Mouse (Mus musculus) heart, embryonic 14.5 days (tissue): ENCODE measurements at regions not wholly inside any gene's neighbourhood (a gene's known extent, or its start where the extent isn't known, plus 50 kb on each side); places are given as distances from the start of the nearest gene placed in this dataset.
"Not testable (repeated sequence)": the region's sequence is repeated elsewhere in the genome, so short reads cannot be mapped to it uniquely, and the experiment has no call there.

Experiments
- ATAC-seq: fragments of 200-750 bp; cut with Nextera tagmentation; 2 replicates; pipeline ENCODE4 v1.8.0; 2017; ENCODE audit warnings: low read depth, moderate TSS enrichment; ENCODE audit not compliant: insufficient number of reproducible peaks, insufficient read depth, low FRiP score
- H3K27ac ChIP-seq, 2 experiments: fragments of 200-500 bp in 1 of 2; fragments of 300-500 bp in 1 of 2; sonication (generic) in 1 of 2; replicated peaks in 1 of 2; 2 replicates each; pipeline ENCODE4 v1.5.1; 2012 to 2014; ENCODE audit warnings: low read depth in 2 of 2, low read length in 2 of 2, control low read depth in 1 of 2, mild to moderate bottlenecking in 1 of 2, mixed read lengths in 1 of 2; ENCODE audit not compliant: control insufficient read depth in 1 of 2, insufficient read depth in 1 of 2
- H3K27me3 ChIP-seq: fragments of 300-500 bp; sonication (generic); 2 replicates; pipeline ENCODE4 v1.6.1; 2014; ENCODE audit warnings: mild to moderate bottlenecking, low read length, control low read depth; ENCODE audit not compliant: control insufficient read depth, insufficient read depth
- H3K36me3 ChIP-seq: fragments of 300-500 bp; sonication (generic); 2 replicates; pipeline ENCODE4 v1.6.1; 2014; ENCODE audit warnings: mild to moderate bottlenecking, control low read depth, low read length, mixed read lengths; ENCODE audit not compliant: control insufficient read depth, insufficient read depth
- H3K4me1 ChIP-seq, 2 experiments: fragments of 200-500 bp in 1 of 2; fragments of 300-500 bp in 1 of 2; sonication (generic) in 1 of 2; 2 replicates each; pipeline ENCODE4 v1.6.1; 2012 to 2014; ENCODE audit warnings: low read length in 2 of 2, control low read depth in 1 of 2, mixed read lengths in 1 of 2; ENCODE audit not compliant: control insufficient read depth in 2 of 2, insufficient read depth in 2 of 2
- H3K4me2 ChIP-seq: fragments of 300-500 bp; sonication (generic); 2 replicates; pipeline ENCODE4 v1.6.1; 2014; ENCODE audit warnings: mild to moderate bottlenecking, low read length
- H3K4me3 ChIP-seq, 2 experiments: fragments of 200-500 bp in 1 of 2; fragments of 300-500 bp in 1 of 2; sonication (generic) in 1 of 2; 2 replicates each; pipeline ENCODE4 v1.5.1; 2012 to 2014; ENCODE audit warnings: low read length in 2 of 2, mild to moderate bottlenecking in 2 of 2, control low read depth in 1 of 2, low read depth in 1 of 2, moderate library complexity in 1 of 2; ENCODE audit not compliant: control insufficient read depth in 1 of 2, insufficient read depth in 1 of 2
- H3K9ac ChIP-seq: fragments of 300-500 bp; sonication (generic); 2 replicates; pipeline ENCODE4 v1.6.1; 2014; ENCODE audit warnings: mild to moderate bottlenecking, low read length
- H3K9me3 ChIP-seq: fragments of 300-500 bp; sonication (generic); 2 replicates; pipeline ENCODE4 v1.6.1; 2016; ENCODE audit warnings: low read length, control low read depth; ENCODE audit not compliant: control insufficient read depth
- WGBS: fragments of 180-500 bp; shearing (Covaris S2); extraction: QIAGEN DNeasy Blood & Tissue Kit; methylation state at CpG from one replicate; pipeline ENCODE4 v1.1.7; 2014; 5-methylcytosine and 5-hydroxymethylcytosine counted together

GRCm38 (mm10) chr16:12700088-12700487 is 409.4 kb upstream of the Ercc4 start:
- Histone ChIP-seq H3K4me2 (no peak overlapping the region), H3K4me3 (no peak overlapping the region), H3K27me3 (no peaks in the 10 kb centered on the region), H3K4me1 (peaks cover 5 to 6% of the 10 kb centered on the region in 2 experiments; a peak in 3 of 4 replicates), H3K9me3 (no peaks in the 10 kb centered on the region), H3K27ac (no peak overlapping the region), H3K9ac (no peak overlapping the region), H3K36me3 (no peaks in the 10 kb centered on the region)
- WGBS = 94% methylated on average over 10 of the region's 10 CpGs
- ATAC-seq = no peak

DNA sequence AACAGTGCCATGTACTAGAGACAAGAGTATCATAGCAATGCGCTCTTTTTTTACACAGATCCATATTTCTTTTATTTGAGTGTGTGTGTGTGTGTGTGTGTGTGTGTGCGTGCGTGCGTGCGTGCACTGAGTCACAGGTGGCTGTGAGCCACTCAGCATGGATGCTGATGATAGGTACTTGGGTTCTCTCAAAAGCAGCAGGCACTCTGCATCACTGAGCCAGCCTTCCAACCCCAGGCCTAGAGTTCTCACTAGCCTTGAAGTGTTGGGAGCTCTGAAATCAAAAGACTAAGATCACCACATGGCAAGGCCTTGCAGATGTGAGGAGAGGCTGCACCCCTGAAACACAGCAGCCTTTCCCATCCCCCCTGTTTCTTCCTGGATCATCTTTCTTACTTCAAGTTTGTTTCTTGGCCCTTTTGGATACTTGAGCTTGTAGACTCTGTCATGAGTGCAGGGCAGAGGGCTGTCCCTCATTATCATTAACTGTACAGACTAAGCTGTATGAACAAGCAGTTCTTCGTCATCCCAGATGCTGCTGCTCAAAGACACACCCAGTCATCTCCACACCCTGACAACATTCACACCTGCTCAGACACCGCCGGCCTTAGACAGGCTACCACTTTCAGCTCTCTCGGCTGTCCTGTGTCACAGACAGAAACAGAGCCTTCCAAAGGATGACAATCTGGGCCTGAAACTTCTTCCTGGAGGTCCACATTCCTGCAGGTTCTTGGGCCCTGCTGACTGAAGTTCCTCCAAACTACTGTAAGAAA is 405.5 kb upstream of the Ercc4 start:
- Histone ChIP-seq H3K4me2 (no peak overlapping the region), H3K27me3 (no peaks in the 10 kb centered on the region), H3K27ac (no peak overlapping the region), H3K4me1 (no peaks in the 10 kb centered on the region), H3K9ac (no peak overlapping the region), H3K36me3 (no peaks in the 10 kb centered on the region), H3K9me3 (no peaks in the 10 kb centered on the region), H3K4me3 (no peak overlapping the region)
- whole genome bisulfite sequencing = 79% methylated on average over 9 of the region's 9 CpGs
- ATAC-seq = no peak

- no peak for ATAC-seq
- no peaks in the 10 kb centered on the region for H3K27me3 ChIP-seq
- H3K4me2 ChIP-seq = no peak overlapping the region
- H3K4me1 ChIP-seq = no peaks in the 10 kb centered on the region
- H3K36me3 ChIP-seq = no peaks in the 10 kb centered on the region
- no peak overlapping the region for H3K4me3 ChIP-seq
- H3K9ac ChIP-seq = no peak overlapping the region
- no peaks in the 10 kb centered on the region for H3K9me3 ChIP-seq
- no peak overlapping the region for H3K27ac ChIP-seq
Measured at GRCm38 (mm10) chr16:12706907-12707306, 402.6 kb upstream of the Ercc4 start.

DNA sequence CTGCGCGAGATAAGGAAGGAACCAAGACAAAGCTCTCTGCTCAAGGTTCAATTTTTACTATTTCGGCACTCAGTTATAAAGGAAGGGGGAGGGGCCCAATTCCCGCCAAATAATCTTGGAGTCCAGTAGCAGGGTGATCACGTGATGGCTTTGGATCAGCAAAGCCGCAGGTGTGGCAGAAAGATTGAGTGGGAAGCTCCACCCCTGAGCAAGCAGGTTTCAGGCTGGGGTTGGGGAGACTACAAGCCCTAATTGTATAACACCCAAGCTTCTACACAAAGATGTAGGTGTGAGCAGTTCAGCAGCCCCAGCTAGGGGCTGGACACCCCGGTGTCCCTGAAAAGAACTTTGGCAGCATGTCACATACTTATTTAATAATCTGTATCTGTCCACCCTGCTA is 388.1 kb upstream of the Ercc4 start:
- H3K9me3 ChIP-seq, H3K4me3 ChIP-seq, H3K9ac ChIP-seq, H3K4me1 ChIP-seq, H3K36me3 ChIP-seq, H3K27me3 ChIP-seq, H3K27ac ChIP-seq, H3K4me2 ChIP-seq, ATAC-seq: not testable (repeated sequence)
- 82% methylated on average over 4 of the region's 7 CpGs for WGBS

GRCm38 (mm10) chr16:12726043-12726442 is 383.4 kb upstream of the Ercc4 start:
- Histone ChIP-seq H3K4me1 (no peaks in the 10 kb centered on the region), H3K9me3 (no peaks in the 10 kb centered on the region), H3K27ac (no peak overlapping the region), H3K36me3 (no peaks in the 10 kb centered on the region), H3K4me2 (no peak overlapping the region), H3K9ac (no peak overlapping the region), H3K27me3 (no peaks in the 10 kb centered on the region), H3K4me3 (no peak overlapping the region)
- no peak for ATAC-seq

GRCm38 (mm10) chr16:12730167-12730730 is 379.2 kb upstream of the Ercc4 start:
- WGBS = 63% methylated on average over 2 of the region's 2 CpGs
- not testable (repeated sequence) for H3K4me3 ChIP-seq, H3K27ac ChIP-seq, H3K9ac ChIP-seq, H3K36me3 ChIP-seq, ATAC-seq, H3K27me3 ChIP-seq, H3K9me3 ChIP-seq, H3K4me1 ChIP-seq, H3K4me2 ChIP-seq

GRCm38 (mm10) chr16:12731588-12731987 is 377.9 kb upstream of the Ercc4 start:
- no peak overlapping the region for H3K4me3 ChIP-seq
- WGBS = 86% methylated on average over 2 of the region's 2 CpGs
- no peaks in the 10 kb centered on the region; the same call in 1 of the 2 replicates for H3K9me3 ChIP-seq
- H3K27me3 ChIP-seq = no peaks in the 10 kb centered on the region
- H3K36me3 ChIP-seq = no peaks in the 10 kb centered on the region
- ATAC-seq = no peak
- no peak overlapping the region for H3K4me2 ChIP-seq
- H3K4me1 ChIP-seq = no peaks in the 10 kb centered on the region
- no peak overlapping the region for H3K27ac ChIP-seq
- no peak overlapping the region for H3K9ac ChIP-seq

- ATAC-seq = no peak
- Histone ChIP-seq H3K9ac (no peak overlapping the region), H3K4me2 (no peak overlapping the region)
Measured at GRCm38 (mm10) chr16:12742472-12742871, 367.0 kb upstream of the Ercc4 start.

More at GRCm38 (mm10) chr16:12742472-12742871, 367.0 kb upstream of the Ercc4 start:
- no peaks in the 10 kb centered on the region for H3K9me3 ChIP-seq
- no peaks in the 10 kb centered on the region for H3K27me3 ChIP-seq
- H3K4me3 ChIP-seq = no peak overlapping the region
- no peak overlapping the region for H3K27ac ChIP-seq
- H3K36me3 ChIP-seq = no peaks in the 10 kb centered on the region
- H3K4me1 ChIP-seq = no peaks in the 10 kb centered on the region
